ENCODE assay signal across 8 mouse cellular contexts in the genomic region with DNA sequence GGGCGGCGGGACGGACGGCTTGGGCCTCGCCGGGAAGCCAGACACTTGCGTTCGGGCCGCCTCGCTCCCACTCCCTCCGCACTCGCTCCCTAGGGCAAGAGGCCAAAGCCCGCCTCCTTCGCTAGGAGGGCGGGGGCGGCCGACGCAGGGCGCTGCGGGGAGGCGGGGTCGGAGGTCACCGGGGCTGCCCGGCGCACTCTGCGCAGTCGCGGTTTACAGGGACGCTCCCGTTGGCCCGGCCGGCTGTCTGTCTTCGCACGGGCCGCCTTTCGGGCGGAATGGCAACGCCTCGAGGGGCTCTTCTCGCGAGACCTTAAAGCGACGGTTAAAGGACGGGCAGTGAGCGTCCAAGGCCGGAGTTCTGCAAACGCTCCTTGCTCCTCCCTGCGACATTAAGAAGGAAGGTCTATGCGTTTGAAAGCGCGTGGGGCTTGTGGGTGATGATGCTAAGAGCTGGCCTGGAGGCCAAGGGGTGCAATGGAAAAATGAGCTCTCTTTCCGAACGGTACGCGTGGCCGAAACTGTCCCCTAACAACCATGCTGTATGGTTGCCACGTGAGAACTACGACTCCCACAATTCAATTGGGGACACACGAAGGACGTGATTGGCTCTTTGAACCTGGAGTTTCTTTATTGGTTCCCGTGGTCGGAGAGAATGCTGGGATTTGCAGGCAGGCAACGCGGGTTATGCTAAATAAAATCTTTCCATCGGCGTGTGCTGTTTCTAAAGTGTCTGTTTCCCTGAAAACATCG. TPM values are rescaled to one million over a fixed set of nuclear protein-coding genes. Genes with fewer than 3 reads are reported as not detected.
A peak's percentile ranks its signal among the peaks of the same experiment; 100 is the strongest.
DNase-seq lines count a peak whose midpoint lies in the region; ATAC-seq lines count a peak whose summit lies in the region.

A gene (minus strand): TSS at position 87 of the 753 bp plus-strand sequence.

- no peaks in the 10 kb centered on the region for H3K9me3 ChIP-seq in intestine, embryonic 14.5 days (ENCODE audit: control insufficient read depth, low read length)

- peak within 1 kb of the TSS; percentile 99 for H3K27ac ChIP-seq in intestine, embryonic 14.5 days (ENCODE audit: low read depth)

- H3K4me3 ChIP-seq in intestine, embryonic 14.5 days (ENCODE audit: low read depth, low read length): peak within 1 kb of the TSS; percentile 95

- DNase-seq in adrenal gland, adult 18-20 months (ENCODE audit: low spot score in 2 of 2): peak; percentile 100
- peak; percentile 99 for DNase-seq in embryo, embryonic 11 days
- peak; percentile 100 for DNase-seq in gastrocnemius, postnatal 25 days
- peak; percentile 99 for DNase-seq in intestine, embryonic 14.5 days (ENCODE audit: low spot score)
- peak; percentile 99 to 100 for DNase-seq in left cerebral cortex, postnatal 14 days (ENCODE audit: low spot score in 2 of 2)
- peak; percentile 99 for DNase-seq in mesoderm, embryonic 11.5 days (ENCODE audit: low read depth, low spot score)
- peak; percentile 98 for DNase-seq in right cerebral cortex, postnatal 36 days (ENCODE audit: low spot score in 2 of 2)
- peak; percentile 98 for DNase-seq in yolk sac, embryonic 10.5 days (ENCODE audit: low spot score)

- H3K27me3 ChIP-seq in intestine, embryonic 14.5 days (replicated peaks; ENCODE audit: control insufficient read depth, insufficient read depth, low read length): no peaks in the 10 kb centered on the region

- intact Hi-C loops in left cerebral cortex, postnatal 14 days (cut with DNase I): loop anchor here (10.0 kb wide), 1 partner anchor 395 kb away; no protein-coding TSS in a partner anchor

- peaks cover 17% of the 10 kb centered on the region; the same call in 1 of the 2 replicates for H3K4me1 ChIP-seq in intestine, embryonic 14.5 days (replicated peaks; ENCODE audit: control insufficient read depth, insufficient read depth, low read length)

- WGBS in intestine, embryonic 14.5 days: under 1% methylated on average over 62 of the region's 67 CpGs

- peak within 1 kb of the TSS; percentile 96 for H3K4me2 ChIP-seq in intestine, embryonic 14.5 days (ENCODE audit: low read length)

- ATAC-seq in intestine, embryonic 14.5 days (replicated peaks; ENCODE audit: low FRiP score, low TSS enrichment, low read depth): peak; percentile 98

- peaks cover 6% of the 10 kb centered on the region; the same call in 1 of the 2 replicates for H3K36me3 ChIP-seq in intestine, embryonic 14.5 days (ENCODE audit: control insufficient read depth, insufficient read depth, low read length)

- peak within 1 kb of the TSS; percentile 98 for H3K9ac ChIP-seq in intestine, embryonic 14.5 days (ENCODE audit: low read length)

RNA-seq across cellular contexts. Expression of the gene that starts here (rescaled TPM):
- total RNA-seq in adrenal gland, adult 18-20 months (2021): 100 to 1,000 TPM in 1 of 2 experiments, 10 to 100 TPM in 1; 90.2 to 113 TPM
- total RNA-seq in gastrocnemius, postnatal 25 days (2021): 10 to 100 TPM; 17.3 TPM
- 74.5 and 75.9 TPM in 2 replicates for polyA plus RNA-seq in intestine, embryonic 14.5 days (2014; fragmentation: Nextera tagmentation; extraction: Ambion mirVana)
- 100 to 1,000 TPM; 140 to 147 TPM for total RNA-seq in left cerebral cortex, postnatal 14 days (2021)

Comparison
In these comparisons a context has a peak if more than half of its experiments do, and no peak if none do; other contexts are left out.
1. Peak in every context shown above with its lines: DNase-seq, ATAC-seq, H3K4me3 ChIP-seq and H3K27ac ChIP-seq.
2. RNA of the gene that starts here (total RNA-seq): 140 to 147 TPM in left cerebral cortex, postnatal 14 days and 90.2 to 113 TPM in adrenal gland, adult 18-20 months; 17.3 TPM in gastrocnemius, postnatal 25 days; every median in the first group is over 4 times any median in the second.